Mouse (Mus musculus) limb, embryonic 11.5 days (tissue): ENCODE results near the gene Tnfaip2. TPM values are rescaled to one million over a fixed set of nuclear protein-coding genes. Genes with fewer than 3 reads are reported as not detected.

Source experiments
- ATAC-seq: fragments of 200-750 bp; cut with Nextera tagmentation; 2 replicates; pipeline ENCODE4 v1.8.0; 2017; ENCODE audit warnings: low read depth; ENCODE audit not compliant: insufficient number of reproducible peaks, low FRiP score, low TSS enrichment
- DNase-seq: peaks from one replicate; pipeline ENCODE4 v3.0.0-alpha.2; 2015; ENCODE audit warnings: low spot score
- H3K27ac ChIP-seq: fragments of 300-500 bp; sonication (generic); replicated peaks from 2 replicates; pipeline ENCODE4 v1.5.1; 2014; ENCODE audit warnings: low read depth, mild to moderate bottlenecking, low read length
- H3K27me3 ChIP-seq: fragments of 300-500 bp; sonication (generic); 2 replicates; pipeline ENCODE4 v1.6.1; 2014; ENCODE audit warnings: mild to moderate bottlenecking, low read length, mixed read lengths; ENCODE audit not compliant: control insufficient read depth, insufficient read depth
- H3K36me3 ChIP-seq: fragments of 300-500 bp; sonication (generic); 2 replicates; pipeline ENCODE4 v1.6.1; 2014; ENCODE audit warnings: mild to moderate bottlenecking, low read length, moderate library complexity, mixed read lengths; ENCODE audit not compliant: control insufficient read depth, insufficient read depth
- H3K4me1 ChIP-seq: fragments of 300-500 bp; sonication (generic); 2 replicates; pipeline ENCODE4 v1.6.1; 2014; ENCODE audit warnings: low read length, mixed read lengths; ENCODE audit not compliant: control insufficient read depth, insufficient read depth
- H3K4me2 ChIP-seq: fragments of 300-500 bp; sonication (generic); 2 replicates; pipeline ENCODE4 v1.6.1; 2014; ENCODE audit warnings: low read depth, mild to moderate bottlenecking, moderate library complexity; ENCODE audit not compliant: severe bottlenecking
- H3K4me3 ChIP-seq: fragments of 300-500 bp; sonication (generic); 2 replicates; pipeline ENCODE4 v1.5.1; 2014; ENCODE audit warnings: low read depth, low read length
- H3K9ac ChIP-seq: fragments of 300-500 bp; sonication (generic); 2 replicates; pipeline ENCODE4 v1.6.1; 2014; ENCODE audit warnings: mild to moderate bottlenecking, low read length
- H3K9me3 ChIP-seq: fragments of 300-500 bp; sonication (generic); 2 replicates; pipeline ENCODE4 v1.6.1; 2016; ENCODE audit warnings: low read length; ENCODE audit not compliant: control insufficient read depth
- WGBS: fragments of 180-500 bp; shearing (Covaris S2); extraction: QIAGEN DNeasy Blood & Tissue Kit; methylation state at CpG from one replicate; pipeline ENCODE4 v1.1.7; 2014; 5-methylcytosine and 5-hydroxymethylcytosine counted together
- polyA plus RNA-seq: library from polyadenylated mRNA; unstranded; fragments of >200 nt; fragmentation: Nextera tagmentation; extraction: Ambion mirVana; gene quantifications from 2 replicates; pipeline ENCODE4 v1.2.1, GENCODE M21; 2014

Gene Tnfaip2
- polyA plus RNA-seq, 1 experiment from 2014 or later: 3.1 TPM

GRCm38 (mm10) chr12:111446745-111447144, 4.5 kb downstream of the Tnfaip2 start:
- Histone ChIP-seq H3K27ac (no peak overlapping the region), H3K4me2 (no peak overlapping the region), H3K9ac (no peak overlapping the region), H3K36me3 (no peaks in the 10 kb centered on the region; the same call in 1 of the 2 replicates), H3K4me3 (no peak overlapping the region), H3K9me3 (no peaks in the 10 kb centered on the region), H3K4me1 (peaks cover 21% of the 10 kb centered on the region), H3K27me3 (peaks cover 94% of the 10 kb centered on the region)
- DNase-seq: no peak
- ATAC-seq: no peak
- 30% methylated on average over 5 of the region's 5 CpGs for WGBS

- ATAC-seq (no peak), DNase-seq (no peak)
- Histone ChIP-seq H3K36me3 (no peaks in the 10 kb centered on the region; the same call in 1 of the 2 replicates), H3K27ac (no peak overlapping the region), H3K4me1 (peaks cover 21% of the 10 kb centered on the region), H3K4me2 (no peak overlapping the region), H3K9me3 (no peaks in the 10 kb centered on the region), H3K4me3 (no peak overlapping the region), H3K9ac (no peak overlapping the region), H3K27me3 (peaks cover 93% of the 10 kb centered on the region)
- WGBS: 16% methylated on average over 9 of the region's 9 CpGs
Observed at GRCm38 (mm10) chr12:111447350-111447749, 5.1 kb downstream of the Tnfaip2 start.

GRCm38 (mm10) chr12:111447898-111448760, 5.9 kb downstream of the Tnfaip2 start:
- WGBS: 18% methylated on average over 22 of the region's 22 CpGs
- H3K4me1 ChIP-seq: peaks cover 13% of the 10 kb centered on the region
- no peaks in the 10 kb centered on the region; the same call in 1 of the 2 replicates for H3K36me3 ChIP-seq
- peaks cover 85% of the 10 kb centered on the region for H3K27me3 ChIP-seq
- ATAC-seq: no peak
- no peak overlapping the region for H3K4me3 ChIP-seq
- DNase-seq: no peak
- no peak overlapping the region for H3K4me2 ChIP-seq
- H3K9ac ChIP-seq: no peak overlapping the region
- H3K9me3 ChIP-seq: no peaks in the 10 kb centered on the region
- no peak overlapping the region for H3K27ac ChIP-seq

DNA sequence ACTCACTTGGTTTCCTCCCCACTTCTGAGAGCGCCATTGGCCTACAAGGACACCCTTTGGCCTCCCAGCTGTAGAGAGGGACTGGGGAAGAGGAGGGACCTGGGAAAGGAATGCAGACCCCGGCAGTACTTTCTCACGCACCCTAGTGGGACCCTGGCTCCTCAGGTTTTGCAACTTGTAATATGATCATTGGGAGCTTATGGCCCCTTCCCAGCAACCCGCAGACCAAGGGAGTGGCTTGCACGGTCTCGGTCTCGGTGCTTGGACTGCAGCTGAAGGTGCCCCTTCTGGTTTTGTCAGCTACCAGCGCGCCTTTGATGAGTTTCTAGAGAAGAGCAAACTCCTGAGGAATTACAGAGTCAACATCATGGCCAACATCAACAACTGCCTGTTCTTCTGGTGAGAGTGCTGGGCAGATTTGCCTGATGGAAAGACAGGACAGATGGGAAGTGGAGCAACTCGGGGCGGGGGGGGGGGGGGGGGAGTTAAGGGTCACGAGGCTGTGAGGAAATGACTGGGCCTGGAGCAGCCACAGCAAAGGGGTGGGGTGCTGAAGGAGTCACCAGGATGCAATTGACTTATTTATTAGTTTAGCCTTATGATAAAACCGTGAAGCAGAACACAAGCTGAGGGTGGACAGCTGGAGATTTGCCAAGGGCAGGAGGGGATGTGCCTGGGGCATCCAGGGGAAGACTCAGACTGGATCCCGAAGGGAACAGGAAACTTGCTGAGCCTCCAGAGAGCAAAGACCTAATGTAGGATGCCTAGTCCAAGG, 6.8 kb downstream of the Tnfaip2 start:
- Histone ChIP-seq H3K4me1 (peaks cover 11% of the 10 kb centered on the region), H3K4me2 (no peak overlapping the region), H3K4me3 (no peak overlapping the region), H3K9me3 (no peaks in the 10 kb centered on the region), H3K27ac (no peak overlapping the region), H3K9ac (no peak overlapping the region), H3K27me3 (peaks cover 75% of the 10 kb centered on the region), H3K36me3 (no peaks in the 10 kb centered on the region; the same call in 1 of the 2 replicates)
- 14% methylated on average over 13 of the region's 14 CpGs for WGBS
- no peak for ATAC-seq
- no peak for DNase-seq

GRCm38 (mm10) chr12:111450359-111450758, 8.1 kb downstream of the Tnfaip2 start:
- Histone ChIP-seq H3K27ac (no peak overlapping the region), H3K4me2 (no peak overlapping the region)
- 32% methylated on average over 6 of the region's 6 CpGs for WGBS

DNA sequence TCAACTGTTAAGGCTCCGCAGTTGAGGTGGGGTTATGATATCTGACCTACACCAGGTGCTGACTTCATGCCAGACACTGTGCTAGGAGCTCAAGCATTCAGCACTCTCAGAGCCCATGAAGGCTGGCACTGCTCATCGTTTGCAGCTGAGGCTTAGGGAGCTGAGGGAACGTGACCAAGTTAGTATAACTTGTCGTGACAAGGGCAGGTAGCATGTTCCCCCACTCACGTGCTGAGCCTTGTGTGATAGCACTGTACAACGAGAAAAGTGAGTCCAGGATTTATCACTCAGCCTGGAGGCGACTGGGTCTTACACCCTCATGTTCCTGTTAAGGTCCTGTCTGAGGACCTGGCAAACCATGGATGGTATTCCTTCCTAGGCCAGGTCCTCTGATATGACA, 9.3 kb downstream of the Tnfaip2 start:
- Histone ChIP-seq H3K27me3 (peaks cover 52% of the 10 kb centered on the region), H3K27ac (no peak overlapping the region), H3K4me1 (peaks cover 8% of the 10 kb centered on the region; the same call in 1 of the 2 replicates), H3K4me2 (no peak overlapping the region), H3K9me3 (no peaks in the 10 kb centered on the region), H3K4me3 (no peak overlapping the region), H3K36me3 (no peaks in the 10 kb centered on the region), H3K9ac (no peak overlapping the region)
- DNase-seq (no peak), ATAC-seq (no peak)
- WGBS: 78% methylated on average over 7 of the region's 7 CpGs

More at GRCm38 (mm10) chr12:111450359-111450758, 8.1 kb downstream of the Tnfaip2 start:
- peaks cover 11% of the 10 kb centered on the region for H3K4me1 ChIP-seq
- peaks cover 63% of the 10 kb centered on the region for H3K27me3 ChIP-seq
- ATAC-seq (no peak), DNase-seq (no peak)
- no peaks in the 10 kb centered on the region; the same call in 1 of the 2 replicates for H3K36me3 ChIP-seq
- no peak overlapping the region for H3K4me3 ChIP-seq
- H3K9ac ChIP-seq: no peak overlapping the region
- no peaks in the 10 kb centered on the region for H3K9me3 ChIP-seq

DNA sequence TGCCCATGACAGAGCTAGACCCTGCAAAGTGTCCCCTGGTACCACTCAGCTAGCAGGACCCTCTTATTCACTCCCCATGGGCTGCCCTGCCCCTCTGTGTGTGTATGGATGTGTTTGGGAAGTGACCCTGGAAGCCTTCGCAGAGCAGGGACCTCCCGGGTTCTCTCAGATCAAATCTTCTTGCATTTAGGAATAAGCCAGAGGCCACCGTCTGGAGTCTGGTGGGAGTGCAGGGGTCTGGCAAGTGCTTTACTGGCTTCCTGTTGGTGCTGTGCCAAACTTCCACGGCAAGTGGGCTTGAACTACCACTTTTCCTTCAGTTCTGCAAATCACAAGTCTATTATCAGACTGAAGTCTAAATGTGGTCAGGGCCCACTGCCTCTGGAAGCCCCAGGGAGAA, 11.8 kb downstream of the Tnfaip2 start:
- Histone ChIP-seq H3K9ac (no peak overlapping the region), H3K4me2 (no peak overlapping the region), H3K27ac (no peak overlapping the region), H3K36me3 (no peaks in the 10 kb centered on the region), H3K9me3 (no peaks in the 10 kb centered on the region), H3K27me3 (peaks cover 30% of the 10 kb centered on the region), H3K4me1 (peaks cover 3% of the 10 kb centered on the region; the same call in 1 of the 2 replicates), H3K4me3 (no peak overlapping the region)
- ATAC-seq (no peak), DNase-seq (no peak)
- WGBS: 32% methylated on average over 4 of the region's 4 CpGs

GRCm38 (mm10) chr12:111454543-111455280, 12.4 kb downstream of the Tnfaip2 start:
- Histone ChIP-seq H3K36me3 (no peaks in the 10 kb centered on the region), H3K4me2 (no peak overlapping the region), H3K4me3 (no peak overlapping the region), H3K9me3 (no peaks in the 10 kb centered on the region), H3K4me1 (no peaks in the 10 kb centered on the region), H3K27ac (no peak overlapping the region), H3K27me3 (peaks cover 26% of the 10 kb centered on the region), H3K9ac (no peak overlapping the region)
- DNase-seq (no peak), ATAC-seq (no peak)
- WGBS: 69% methylated on average over 10 of the region's 10 CpGs
